Mouse (Mus musculus): ENCODE measurements around the gene Tacc2. TPM values are rescaled to one million over a fixed set of nuclear protein-coding genes. Genes with fewer than 3 reads are reported as not detected.

Gene Tacc2
- polyA plus RNA-seq, 1 experiment from 2014 or later = 58.9 TPM

GRCm38 (mm10) chr7:130716341-130716740 lies 139.1 kb downstream of the Tacc2 start:
- 92% methylated on average over 4 of the region's 4 CpGs for WGBS
- no peak for ATAC-seq (ENCODE audit: low FRiP score)
- Histone ChIP-seq H3K9me3 (replicated peaks) (no peaks in the 10 kb centered on the region), H3K4me3 (replicated peaks) (no peak overlapping the region), H3K4me2 (no peak overlapping the region), H3K4me1 (peaks cover 33% of the 10 kb centered on the region), H3K27me3 (replicated peaks) (no peaks in the 10 kb centered on the region), H3K36me3 (peaks cover 14% of the 10 kb centered on the region; the same call in 1 of the 2 replicates), H3K9ac (replicated peaks) (no peak overlapping the region), H3K27ac (replicated peaks) (no peak overlapping the region)

GRCm38 (mm10) chr7:130716989-130717388 lies 139.8 kb downstream of the Tacc2 start:
- 97% methylated on average over 6 of the region's 6 CpGs for WGBS
- Histone ChIP-seq H3K36me3 (peaks cover 14% of the 10 kb centered on the region; the same call in 1 of the 2 replicates), H3K27me3 (replicated peaks) (no peaks in the 10 kb centered on the region), H3K9ac (replicated peaks) (no peak overlapping the region), H3K9me3 (replicated peaks) (no peaks in the 10 kb centered on the region), H3K4me3 (replicated peaks) (no peak overlapping the region), H3K4me1 (peaks cover 33% of the 10 kb centered on the region), H3K4me2 (no peak overlapping the region), H3K27ac (replicated peaks) (no peak overlapping the region)
- no peak for ATAC-seq (ENCODE audit: low FRiP score)

DNA sequence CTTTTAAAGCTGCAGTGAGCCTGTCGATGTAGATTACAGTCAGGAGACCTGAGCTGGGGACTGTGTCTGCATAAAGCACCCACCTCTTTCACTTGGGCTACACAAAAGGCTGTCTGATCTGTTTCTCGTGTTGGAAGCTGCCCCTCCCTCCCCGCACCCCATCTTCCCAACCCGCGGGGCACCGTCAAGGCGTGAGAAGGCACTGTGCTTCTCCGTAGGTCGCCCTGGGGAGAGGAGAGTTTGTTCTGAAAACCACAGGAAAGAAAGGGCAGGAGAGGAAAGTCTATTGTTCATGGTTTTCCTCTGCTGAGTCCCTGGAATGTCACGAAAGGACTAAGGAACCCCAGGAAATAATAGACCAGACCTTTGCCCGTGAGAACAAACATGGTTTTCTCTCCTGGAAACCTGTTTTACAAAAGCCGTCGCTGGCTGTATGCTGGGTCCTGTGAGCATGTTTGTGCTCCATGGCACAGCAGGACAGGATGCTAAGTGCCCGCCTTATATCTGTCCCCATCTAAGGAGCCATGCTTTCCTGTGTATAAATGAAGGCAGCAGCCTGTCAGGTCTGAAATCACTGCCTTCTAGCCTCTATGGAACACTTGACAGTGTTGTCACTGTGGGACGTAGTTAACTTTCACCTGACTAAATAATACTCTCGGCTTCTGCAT lies 142.8 kb downstream of the Tacc2 start:
- Histone ChIP-seq H3K36me3 (peaks cover 27% of the 10 kb centered on the region; the same call in 1 of the 2 replicates), H3K9me3 (replicated peaks) (no peaks in the 10 kb centered on the region), H3K9ac (replicated peaks) (0 out of 2 replicates have a peak overlapping the region, but pooled peaks have one; percentile 14), H3K4me3 (replicated peaks) (no peak overlapping the region), H3K27ac (replicated peaks) (peak overlapping the region; percentile 58), H3K4me2 (no peak overlapping the region), H3K27me3 (replicated peaks) (no peaks in the 10 kb centered on the region), H3K4me1 (peaks cover 27% of the 10 kb centered on the region)
- WGBS = 15% methylated on average over 16 of the region's 16 CpGs
- ATAC-seq (ENCODE audit: low FRiP score) = no peak

DNA sequence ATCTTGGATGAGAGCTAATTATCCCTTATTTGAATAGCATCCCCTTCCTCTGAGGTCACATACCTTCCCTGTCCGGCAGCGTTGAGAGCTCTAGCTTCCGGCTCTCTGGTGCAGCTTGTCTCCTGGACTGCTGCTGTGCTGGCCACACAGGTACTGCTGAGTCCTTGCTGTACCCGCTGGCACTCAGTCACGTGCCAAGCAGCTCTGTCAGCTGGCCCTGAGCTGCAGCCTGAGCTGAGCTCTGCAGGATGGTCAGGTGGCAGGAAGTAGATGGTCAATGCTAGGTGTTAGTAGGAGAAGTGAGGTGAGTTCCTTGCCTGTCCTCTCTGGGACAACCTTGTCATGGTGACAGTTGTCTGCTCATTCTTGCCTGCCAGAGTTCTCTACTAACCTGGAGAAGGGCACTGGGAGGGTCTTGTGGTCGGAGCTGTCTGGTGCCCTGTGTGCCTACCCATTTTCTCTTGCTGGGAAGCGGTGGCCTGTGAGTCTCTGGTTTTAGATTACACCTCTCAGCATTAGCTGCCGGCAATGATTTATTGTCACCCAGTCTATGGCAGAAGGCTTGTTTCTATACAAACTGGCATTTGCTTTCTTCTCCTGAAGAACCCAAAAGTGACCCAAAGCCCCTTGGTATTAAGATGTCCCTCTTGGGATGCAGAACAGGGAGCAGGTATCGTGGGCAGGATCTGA lies 143.6 kb downstream of the Tacc2 start:
- peaks cover 31% of the 10 kb centered on the region; the same call in 1 of the 2 replicates for H3K36me3 ChIP-seq
- no peaks in the 10 kb centered on the region for H3K27me3 ChIP-seq (replicated peaks)
- ATAC-seq (ENCODE audit: low FRiP score) = no peak
- H3K4me2 ChIP-seq = no peak overlapping the region
- H3K9ac ChIP-seq (replicated peaks) = 0 out of 2 replicates have a peak overlapping the region, but pooled peaks have one; percentile 14
- WGBS = 61% methylated on average over 9 of the region's 9 CpGs
- H3K4me1 ChIP-seq = peaks cover 25% of the 10 kb centered on the region
- H3K4me3 ChIP-seq (replicated peaks) = no peak overlapping the region
- no peaks in the 10 kb centered on the region for H3K9me3 ChIP-seq (replicated peaks)
- peak overlapping the region; percentile 58 for H3K27ac ChIP-seq (replicated peaks)

DNA sequence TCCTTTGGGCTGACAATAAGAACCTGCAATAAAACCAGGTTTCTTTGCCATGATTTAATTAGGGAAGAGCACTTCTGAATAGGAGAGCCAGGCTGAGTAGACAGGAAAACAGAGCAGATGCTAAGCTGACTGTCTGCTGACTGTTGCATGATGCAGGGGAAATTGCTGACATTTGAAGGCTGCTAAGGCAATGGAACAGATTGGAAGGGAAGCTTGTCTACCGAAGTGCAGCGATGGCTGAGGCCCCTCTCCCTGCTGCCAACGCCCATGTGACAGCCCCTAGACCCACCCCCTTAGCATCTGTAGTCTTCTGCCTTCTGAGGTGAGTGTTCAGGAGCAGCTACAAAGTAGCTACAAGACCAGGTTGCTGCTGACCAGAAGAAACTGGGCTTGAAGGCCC lies 148.9 kb downstream of the Tacc2 start:
- Histone ChIP-seq H3K4me2 (no peak overlapping the region), H3K27me3 (replicated peaks) (no peaks in the 10 kb centered on the region), H3K36me3 (peaks cover 33% of the 10 kb centered on the region), H3K4me1 (peaks cover 21% of the 10 kb centered on the region), H3K9me3 (replicated peaks) (no peaks in the 10 kb centered on the region), H3K27ac (replicated peaks) (peak overlapping the region; percentile 2; the same call in 1 of the 2 replicates), H3K9ac (replicated peaks) (no peak overlapping the region), H3K4me3 (replicated peaks) (no peak overlapping the region)
- WGBS = 72% methylated on average over 3 of the region's 3 CpGs
- ATAC-seq (ENCODE audit: low FRiP score) = no peak

DNA sequence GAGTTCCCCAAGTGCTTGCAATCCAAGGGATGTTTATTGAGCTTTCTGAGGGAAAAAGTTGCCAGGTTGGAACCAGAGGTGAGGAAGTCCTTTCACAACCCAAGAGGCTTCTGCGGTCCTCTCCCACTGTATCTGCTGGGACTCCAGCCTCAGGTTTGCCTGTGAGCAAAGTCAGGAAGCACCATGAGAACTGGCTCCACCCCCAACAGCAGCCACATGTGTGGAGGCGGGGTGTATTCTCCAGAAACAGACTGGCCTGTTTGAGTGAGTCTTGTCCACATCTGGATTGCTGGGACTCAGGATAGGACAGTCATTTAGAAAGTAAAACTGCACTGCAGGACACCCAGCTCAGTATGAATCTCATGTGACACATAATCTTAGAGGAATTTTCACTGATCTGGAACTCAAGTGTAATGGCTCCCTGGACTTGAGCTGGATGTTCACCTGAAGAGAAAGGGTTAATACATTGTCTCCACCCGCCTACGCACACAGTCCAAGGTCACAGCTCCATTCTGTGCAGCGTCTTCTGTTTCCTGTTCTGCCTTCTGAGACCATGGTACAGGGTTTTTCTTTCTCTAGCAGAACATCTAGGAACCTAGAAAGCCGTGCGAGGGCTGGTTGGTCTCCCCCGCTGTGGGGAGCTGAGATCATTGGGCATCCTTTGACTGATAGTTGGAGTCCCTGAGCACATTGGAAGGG lies 149.6 kb downstream of the Tacc2 start:
- Histone ChIP-seq H3K4me3 (replicated peaks) (no peak overlapping the region), H3K4me1 (peaks cover 28% of the 10 kb centered on the region), H3K9ac (replicated peaks) (no peak overlapping the region), H3K27me3 (replicated peaks) (no peaks in the 10 kb centered on the region), H3K36me3 (peaks cover 33% of the 10 kb centered on the region), H3K9me3 (replicated peaks) (no peaks in the 10 kb centered on the region), H3K27ac (replicated peaks) (0 out of 2 replicates have a peak overlapping the region, but pooled peaks have one; percentile 2), H3K4me2 (no peak overlapping the region)
- no peak for ATAC-seq (ENCODE audit: low FRiP score)
- 76% methylated on average over 8 of the region's 8 CpGs for WGBS

- H3K9ac ChIP-seq (replicated peaks) = no peak overlapping the region
- WGBS = 94% methylated on average over 4 of the region's 4 CpGs
- H3K27ac ChIP-seq (replicated peaks) = no peak overlapping the region
- no peaks in the 10 kb centered on the region for H3K27me3 ChIP-seq (replicated peaks)
- peaks cover 31% of the 10 kb centered on the region for H3K4me1 ChIP-seq
- H3K4me3 ChIP-seq (replicated peaks) = no peak overlapping the region
- H3K36me3 ChIP-seq = peaks cover 33% of the 10 kb centered on the region
- no peak for ATAC-seq (ENCODE audit: low FRiP score)
- H3K4me2 ChIP-seq = no peak overlapping the region
- H3K9me3 ChIP-seq (replicated peaks) = no peaks in the 10 kb centered on the region
Measured at GRCm38 (mm10) chr7:130727560-130727959, 150.3 kb downstream of the Tacc2 start.

DNA sequence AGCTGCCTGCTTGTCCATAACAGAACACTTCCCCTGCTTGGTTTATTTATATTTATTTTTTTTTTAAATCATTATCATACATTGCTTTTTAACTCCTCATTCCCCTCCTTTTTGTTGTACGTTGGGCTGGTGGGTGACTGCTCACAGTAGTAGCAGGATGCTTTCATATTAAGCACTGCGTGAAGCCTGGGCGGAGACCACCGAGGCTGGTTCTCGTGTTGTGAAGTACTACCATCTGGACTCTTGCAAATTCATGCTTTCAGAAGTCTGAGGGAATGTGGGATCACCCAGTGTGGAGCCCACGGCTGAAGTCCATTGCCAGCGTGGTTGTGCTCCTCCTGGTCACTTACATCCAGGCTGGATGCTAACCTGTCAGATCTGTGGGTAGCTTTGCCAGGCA lies 154.6 kb downstream of the Tacc2 start:
- no peak for ATAC-seq (ENCODE audit: low FRiP score)
- Histone ChIP-seq H3K4me3 (replicated peaks) (no peak overlapping the region), H3K4me2 (no peak overlapping the region), H3K27ac (replicated peaks) (peak overlapping the region; percentile 64; the same call in 1 of the 2 replicates), H3K36me3 (peaks cover 46% of the 10 kb centered on the region), H3K4me1 (peaks cover 25% of the 10 kb centered on the region), H3K27me3 (replicated peaks) (no peaks in the 10 kb centered on the region), H3K9ac (replicated peaks) (no peak overlapping the region), H3K9me3 (replicated peaks) (no peaks in the 10 kb centered on the region)
- WGBS = 57% methylated on average over 7 of the region's 7 CpGs

- H3K27me3 ChIP-seq (replicated peaks) = no peaks in the 10 kb centered on the region
- 16% methylated on average over 6 of the region's 6 CpGs for whole genome bisulfite sequencing
- peaks cover 25% of the 10 kb centered on the region for H3K4me1 ChIP-seq
- 0 out of 2 replicates have a peak overlapping the region, but pooled peaks have one; percentile 17 for H3K9ac ChIP-seq (replicated peaks)
- peaks cover 57% of the 10 kb centered on the region for H3K36me3 ChIP-seq
- H3K27ac ChIP-seq (replicated peaks) = peak overlapping the region; percentile 58
- H3K9me3 ChIP-seq (replicated peaks) = no peaks in the 10 kb centered on the region
- no peak overlapping the region for H3K4me2 ChIP-seq
- no peak for ATAC-seq (ENCODE audit: low FRiP score)
- H3K4me3 ChIP-seq (replicated peaks) = no peak overlapping the region
Measured at GRCm38 (mm10) chr7:130732908-130733307, 155.7 kb downstream of the Tacc2 start.

GRCm38 (mm10) chr7:130733423-130733822 lies 156.2 kb downstream of the Tacc2 start:
- peak; percentile 42; the same call in 1 of the 2 replicates for ATAC-seq (ENCODE audit: low FRiP score)

GRCm38 (mm10) chr7:130734195-130734787 lies 157.1 kb downstream of the Tacc2 start:
- peaks cover 25% of the 10 kb centered on the region for H3K4me1 ChIP-seq
- no peaks in the 10 kb centered on the region for H3K9me3 ChIP-seq (replicated peaks)
- no peaks in the 10 kb centered on the region for H3K27me3 ChIP-seq (replicated peaks)
- no peak for ATAC-seq (ENCODE audit: low FRiP score)
- H3K27ac ChIP-seq (replicated peaks) = no peak overlapping the region
- H3K36me3 ChIP-seq = peaks cover 59% of the 10 kb centered on the region
- WGBS = 97% methylated on average over 2 of the region's 2 CpGs
- H3K4me2 ChIP-seq = no peak overlapping the region
- H3K9ac ChIP-seq (replicated peaks) = no peak overlapping the region
- no peak overlapping the region for H3K4me3 ChIP-seq (replicated peaks)

More at GRCm38 (mm10) chr7:130733423-130733822, 156.2 kb downstream of the Tacc2 start:
- Histone ChIP-seq H3K4me2 (no peak overlapping the region), H3K4me3 (replicated peaks) (no peak overlapping the region), H3K4me1 (peaks cover 25% of the 10 kb centered on the region), H3K27me3 (replicated peaks) (no peaks in the 10 kb centered on the region), H3K9ac (replicated peaks) (no peak overlapping the region), H3K27ac (replicated peaks) (0 out of 2 replicates have a peak overlapping the region, but pooled peaks have one; percentile 58), H3K36me3 (peaks cover 60% of the 10 kb centered on the region), H3K9me3 (replicated peaks) (no peaks in the 10 kb centered on the region)
- WGBS = 93% methylated on average over 8 of the region's 8 CpGs

Measured in neural tube, embryonic 15.5 days (tissue).